In genomic region chr14:84444276-84444662, GRCm38 (mm10) we compare ENCODE assay signal across 8 mouse cellular contexts. TPM values are rescaled to one million over a fixed set of nuclear protein-coding genes. Genes with fewer than 3 reads are reported as not detected.
DNase-seq lines count a peak whose midpoint lies in the region; ATAC-seq and TF ChIP-seq lines count a peak whose summit lies in the region.

No protein-coding gene starts in this region.

- H3K36me3 ChIP-seq in heart, postnatal 0 days (replicated peaks; ENCODE audit: control insufficient read depth, insufficient read depth, low read length), result no peaks in the 10 kb centered on the region
- H3K36me3 ChIP-seq in lung, postnatal 0 days (ENCODE audit: insufficient read depth, low read length), result no peaks in the 10 kb centered on the region

- peak overlapping the region; percentile 79 for H3K4me2 ChIP-seq in heart, postnatal 0 days (ENCODE audit: low read depth, low read length)
- peak overlapping the region; percentile 58 for H3K4me2 ChIP-seq in lung, postnatal 0 days (replicated peaks; ENCODE audit: low read depth, low read length)

- H3K9me3 ChIP-seq in heart, postnatal 0 days (replicated peaks; ENCODE audit: control insufficient read depth, low read length), result no peaks in the 10 kb centered on the region
- no peaks in the 10 kb centered on the region for H3K9me3 ChIP-seq in lung, postnatal 0 days (ENCODE audit: low read length)

- no peak for TF ChIP-seq CTCF in heart, postnatal 0 days (IDR thresholded peaks at IDR 0.05; ENCODE audit: low read depth)
- no peak for TF ChIP-seq CTCF in layer of hippocampus, adult 2 months (conservative IDR thresholded peaks at IDR 0.05)
- TF ChIP-seq CTCF in lung, postnatal 0 days (IDR thresholded peaks at IDR 0.05), result no peak

- no peak for ATAC-seq in heart, postnatal 0 days (ENCODE audit: insufficient read depth, low read depth)
- ATAC-seq in lung, postnatal 0 days, result no peak

- 0% methylated on average over 21 of the region's 21 CpGs for WGBS in heart, postnatal 0 days
- under 1% methylated on average over 21 of the region's 21 CpGs for WGBS in lung, postnatal 0 days

- H3K9ac ChIP-seq in heart, postnatal 0 days (replicated peaks; ENCODE audit: low read depth, low read length), result peak overlapping the region; percentile 51; the same call in 1 of the 2 replicates
- peak overlapping the region; percentile 27; the same call in 1 of the 2 replicates for H3K9ac ChIP-seq in lung, postnatal 0 days (replicated peaks; ENCODE audit: low read depth)

- H3K27ac ChIP-seq in heart, postnatal 0 days (ENCODE audit: low read depth), result peak overlapping the region; percentile 31; the same call in 1 of the 2 replicates
- H3K27ac ChIP-seq in layer of hippocampus, adult 2 months, result peak overlapping the region; percentile 92
- H3K27ac ChIP-seq in lung, postnatal 0 days (ENCODE audit: low read length), result peak overlapping the region; percentile 45

- H3K4me3 ChIP-seq in heart, postnatal 0 days (ENCODE audit: low read depth, low read length), result peak overlapping the region; percentile 58
- peak overlapping the region; percentile 80 for H3K4me3 ChIP-seq in layer of hippocampus, adult 2 months
- H3K4me3 ChIP-seq in lung, postnatal 0 days (ENCODE audit: low read depth, low read length), result peak overlapping the region; percentile 45

- DNase-seq in layer of hippocampus, adult 11-12 months (ENCODE audit: low spot score), result peak; percentile 30
- DNase-seq in layer of hippocampus, adult 9-10 months (ENCODE audit: low spot score), result no peak
- DNase-seq in embryo, embryonic 10.5 days (ENCODE audit: low spot score), result peak; percentile 58
- no peak for DNase-seq in heart, postnatal 0 days (ENCODE audit: low spot score)
- peak in 1 of 2 experiments; percentile 39 for DNase-seq in layer of hippocampus, adult 2 months (ENCODE audit: low spot score in 2 of 2)
- no peak for DNase-seq in lung, postnatal 0 days (ENCODE audit: low spot score)
- peak; percentile 25 to 26 for DNase-seq in right cerebral cortex, postnatal 36 days (ENCODE audit: low spot score in 2 of 2)
- DNase-seq in c-Kit-positive CD71-positive TER-119-positive erythroid progenitor cells, embryonic 14.5 days (ENCODE audit: low spot score), result no peak

- H3K4me1 ChIP-seq in heart, postnatal 0 days (ENCODE audit: control insufficient read depth, insufficient read depth), result peaks cover 15% of the 10 kb centered on the region; the same call in 1 of the 2 replicates
- peaks cover 6% of the 10 kb centered on the region; the same call in 1 of the 2 replicates for H3K4me1 ChIP-seq in lung, postnatal 0 days (ENCODE audit: insufficient read depth, low read depth, low read length)

- peaks cover 37% of the 10 kb centered on the region for H3K27me3 ChIP-seq in heart, postnatal 0 days (ENCODE audit: control insufficient read depth, insufficient read depth, low read length)
- H3K27me3 ChIP-seq in lung, postnatal 0 days (replicated peaks; ENCODE audit: insufficient read depth, low read length), result peaks cover 19% of the 10 kb centered on the region

- no peak for TF ChIP-seq EP300 in heart, postnatal 0 days (IDR thresholded peaks at IDR 0.05; ENCODE audit: low read depth)
- TF ChIP-seq EP300 in lung, postnatal 0 days (IDR thresholded peaks at IDR 0.05), result no peak

RNA-seq across cellular contexts. Expression of gene Pcdh17, which starts 0.9 kb away (rescaled TPM):
- total RNA-seq in heart, postnatal 0 days (2014; rRNA removed; ENCODE audit: low replicate concordance), result 3.7 and 5.6 TPM in 2 replicates
- polyA plus RNA-seq in heart, postnatal 0 days (2015; fragmentation: Nextera tagmentation; extraction: Ambion mirVana), result 3.7 and 3.9 TPM in 2 replicates
- total RNA-seq in layer of hippocampus, adult 2 months (2021), result 10 to 100 TPM; 41.1 to 44.8 TPM
- polyA plus RNA-seq in lung, postnatal 0 days (2015; fragmentation: Nextera tagmentation; extraction: Ambion mirVana), result 16.6 and 24.8 TPM in 2 replicates

Comparison
In these comparisons a context has a peak if more than half of its experiments do, and no peak if none do; other contexts are left out.
1. DNase-seq: peak in layer of hippocampus, adult 11-12 months (single experiment), embryo, embryonic 10.5 days (single experiment) and right cerebral cortex, postnatal 36 days (2 of 2); none in layer of hippocampus, adult 9-10 months (single experiment), heart, postnatal 0 days (single experiment), lung, postnatal 0 days (single experiment) and c-Kit-positive CD71-positive TER-119-positive erythroid progenitor cells, embryonic 14.5 days (single experiment).
2. H3K27ac ChIP-seq: peak in every context shown above with its lines; median percentile 92 in layer of hippocampus, adult 2 months; 45 in lung, postnatal 0 days; 31 in heart, postnatal 0 days.
3. Peak in every context shown above with its lines, with median percentiles within 50 percentile points of each other: H3K4me3 ChIP-seq.